Mouse (Mus musculus) frontal cortex, postnatal 14 days (tissue): ENCODE results near the gene Gm11634.

Source experiments
- DNase-seq, 2 experiments: peaks; one replicate each; pipeline ENCODE4 v3.0.0; 2022; ENCODE audit warnings: low spot score in 2 of 2

Gene Gm11634

GRCm38 (mm10) chr11:101568421-101568820, 30.6 kb downstream of the Gm11634 start:
- no peak for DNase-seq

GRCm38 (mm10) chr11:101562391-101562790, 36.7 kb downstream of the Gm11634 start:
- peak in 1 of 2 experiments; percentile 36 for DNase-seq

DNA sequence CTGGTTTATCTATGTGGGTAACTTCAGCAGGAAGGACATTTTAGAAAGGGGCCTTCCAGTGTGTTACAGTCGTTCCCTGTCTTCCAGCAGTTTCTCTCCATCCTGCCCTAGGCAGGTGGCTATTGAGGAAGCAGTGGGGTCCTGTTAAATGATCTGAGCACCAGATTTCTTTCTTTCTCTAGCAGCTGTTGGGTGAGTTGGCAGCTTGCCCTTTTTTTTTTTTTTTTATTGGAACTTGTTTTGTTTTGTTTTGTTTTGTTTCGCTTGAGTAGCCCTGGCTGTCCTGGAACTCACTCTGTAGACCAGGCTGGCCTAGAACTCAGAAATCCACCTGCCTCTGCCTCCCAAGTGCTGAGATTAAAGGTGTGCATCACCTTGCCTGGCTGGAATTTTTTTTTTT, 42.1 kb downstream of the Gm11634 start:
- no peak for DNase-seq

- DNase-seq = no peak
Observed at GRCm38 (mm10) chr11:101556541-101556940, 42.5 kb downstream of the Gm11634 start.

DNA sequence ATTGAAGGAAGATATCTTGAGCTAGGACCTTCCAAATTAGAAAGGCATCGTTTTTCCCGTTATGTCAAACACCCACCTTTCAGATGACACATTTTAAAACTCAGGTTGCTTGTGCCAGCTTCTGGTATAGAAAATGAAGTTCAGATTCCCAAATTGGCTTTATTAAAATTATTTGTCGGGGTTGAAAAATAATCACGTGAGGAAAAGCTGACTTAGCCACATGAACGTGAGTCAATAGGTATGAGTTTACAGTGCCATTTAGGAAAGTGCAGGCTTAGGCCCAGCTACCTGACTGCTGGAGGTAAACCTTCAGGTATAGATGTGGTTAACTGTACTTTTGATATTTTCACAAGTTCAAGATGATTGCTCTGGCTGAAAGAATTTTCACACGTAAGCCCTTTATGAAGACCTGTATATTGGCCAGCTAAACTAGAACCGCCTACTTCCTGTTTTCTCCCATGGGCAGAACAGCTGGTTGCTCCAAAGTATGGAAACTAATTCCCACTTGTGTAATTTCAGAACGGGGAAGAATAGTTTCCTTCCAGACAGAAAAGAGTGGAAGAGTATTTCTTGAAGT, 45.6 kb downstream of the Gm11634 start:
- DNase-seq = no peak

GRCm38 (mm10) chr11:101552476-101553300, 46.4 kb downstream of the Gm11634 start:
- DNase-seq = peak; percentile 99 to 100

- peak; percentile 90 to 91 for DNase-seq
Observed at GRCm38 (mm10) chr11:101551751-101552475, 47.1 kb downstream of the Gm11634 start, which contains the start of the genes Brca1 and Nbr1. Brca1 (minus strand) TSS chr11:101551955. Nbr1 (plus strand) TSS chr11:101552149.

DNA sequence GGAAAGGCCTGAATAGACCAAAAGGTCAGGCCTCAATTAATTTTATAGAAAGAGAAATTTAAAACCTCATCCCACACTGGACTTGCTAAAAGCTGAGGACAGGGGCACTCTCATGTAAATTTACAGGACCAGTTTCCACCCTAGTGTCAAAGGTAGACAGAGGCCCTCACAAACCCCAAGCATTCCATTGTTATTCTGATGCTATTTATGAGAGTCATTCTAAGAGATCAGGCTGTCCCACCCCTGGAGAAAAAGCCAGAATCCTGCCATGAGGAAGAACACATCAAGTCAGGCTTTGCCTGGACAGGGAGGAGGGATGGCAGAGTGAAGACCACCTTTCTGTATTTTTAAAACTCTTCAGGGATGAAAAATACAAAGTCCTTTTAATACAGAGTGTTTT, 50.5 kb downstream of the Gm11634 start:
- DNase-seq = no peak

DNA sequence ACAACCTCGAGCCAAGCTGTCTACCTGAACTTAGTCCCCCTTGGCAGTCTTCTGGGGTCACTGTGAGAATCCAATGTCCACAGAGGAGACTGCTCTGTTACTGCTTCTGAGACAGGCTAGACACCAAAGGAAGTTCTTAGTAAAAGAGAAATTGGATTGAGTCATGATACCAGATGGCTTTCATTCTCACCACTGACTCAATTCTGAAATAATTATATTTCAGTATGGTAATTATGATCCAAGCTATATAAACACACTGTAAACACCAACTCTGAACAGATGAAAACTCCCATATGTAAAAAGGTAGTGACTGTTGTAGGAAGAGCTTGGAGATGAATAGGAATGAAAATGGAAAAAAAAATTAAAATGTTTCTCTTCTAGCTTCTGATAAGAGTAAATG, 54.9 kb downstream of the Gm11634 start:
- DNase-seq = no peak
